Mouse (Mus musculus): ENCODE data around the gene Hist1h2br. TPM values are rescaled to one million over a fixed set of nuclear protein-coding genes. Genes with fewer than 3 reads are reported as not detected.
"Not testable (repeated sequence)": the region's sequence is repeated elsewhere in the genome, so short reads cannot be mapped to it uniquely, and the experiment has no call there.

The Hist1h2br gene
- total RNA-seq, 4 experiments from 2014 or later = 63.3 to 78.8 (median 69.1) TPM

DNA sequence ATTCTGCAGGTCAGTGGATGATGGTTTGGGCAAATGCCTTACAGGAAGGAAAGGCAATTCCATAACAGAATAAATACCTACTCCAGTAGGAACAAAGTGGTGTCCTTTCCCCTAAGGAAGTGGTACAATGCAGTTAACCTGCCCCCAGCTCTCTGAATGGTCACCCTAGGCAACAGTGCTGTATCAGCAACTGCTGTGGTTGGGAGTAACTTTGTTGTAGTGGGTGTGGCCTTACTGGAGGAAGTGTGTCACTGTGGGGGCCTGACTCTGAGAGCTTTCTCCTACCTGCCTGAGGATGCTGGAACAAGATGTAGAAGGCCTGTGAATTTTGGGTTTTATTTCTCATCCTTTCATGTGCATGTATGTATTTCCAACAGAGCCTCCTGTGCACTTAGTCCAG is 12.8 kb downstream of the Hist1h2br start:
- DNase-seq = not testable (repeated sequence)

DNA sequence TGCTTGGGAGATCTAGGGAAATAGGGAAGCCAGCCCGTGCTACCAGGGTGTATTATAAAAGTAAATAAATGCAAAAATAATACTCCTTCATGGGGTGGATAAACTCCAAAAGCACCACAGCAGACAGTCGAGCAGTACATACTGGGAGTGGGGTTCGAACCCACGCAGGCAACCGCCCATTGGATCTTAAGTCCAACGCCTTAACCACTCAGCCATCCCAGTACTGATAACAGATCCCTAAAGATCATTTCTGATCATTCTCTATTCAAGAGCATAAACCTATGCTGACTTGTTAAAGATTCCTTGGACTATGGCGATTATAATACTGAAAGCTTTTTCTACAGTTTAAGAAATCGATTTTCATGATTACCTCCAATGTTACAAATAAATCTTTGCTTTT is 14.3 kb downstream of the Hist1h2br start:
- DNase-seq = no peak

DNA sequence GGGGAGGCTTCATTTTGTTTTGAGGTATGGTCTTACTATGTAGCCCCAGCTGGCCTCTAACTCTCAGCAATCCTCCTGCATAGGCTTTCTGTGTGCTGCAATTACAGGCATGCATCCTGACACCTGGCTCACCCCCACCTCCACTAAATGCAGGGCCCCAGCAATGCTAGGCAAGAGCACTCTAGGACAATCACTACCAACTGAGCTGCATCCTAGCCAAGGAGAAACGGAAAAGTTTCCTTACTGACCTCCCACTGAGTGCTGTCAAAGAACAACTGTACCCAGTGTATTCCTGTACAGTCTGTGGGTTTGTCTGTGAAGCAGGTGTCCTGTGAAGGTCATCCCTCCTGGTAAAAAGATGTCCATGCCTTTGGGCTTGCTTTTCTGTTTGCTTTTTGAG is 17.2 kb downstream of the Hist1h2br start:
- not testable (repeated sequence) for DNase-seq

DNA sequence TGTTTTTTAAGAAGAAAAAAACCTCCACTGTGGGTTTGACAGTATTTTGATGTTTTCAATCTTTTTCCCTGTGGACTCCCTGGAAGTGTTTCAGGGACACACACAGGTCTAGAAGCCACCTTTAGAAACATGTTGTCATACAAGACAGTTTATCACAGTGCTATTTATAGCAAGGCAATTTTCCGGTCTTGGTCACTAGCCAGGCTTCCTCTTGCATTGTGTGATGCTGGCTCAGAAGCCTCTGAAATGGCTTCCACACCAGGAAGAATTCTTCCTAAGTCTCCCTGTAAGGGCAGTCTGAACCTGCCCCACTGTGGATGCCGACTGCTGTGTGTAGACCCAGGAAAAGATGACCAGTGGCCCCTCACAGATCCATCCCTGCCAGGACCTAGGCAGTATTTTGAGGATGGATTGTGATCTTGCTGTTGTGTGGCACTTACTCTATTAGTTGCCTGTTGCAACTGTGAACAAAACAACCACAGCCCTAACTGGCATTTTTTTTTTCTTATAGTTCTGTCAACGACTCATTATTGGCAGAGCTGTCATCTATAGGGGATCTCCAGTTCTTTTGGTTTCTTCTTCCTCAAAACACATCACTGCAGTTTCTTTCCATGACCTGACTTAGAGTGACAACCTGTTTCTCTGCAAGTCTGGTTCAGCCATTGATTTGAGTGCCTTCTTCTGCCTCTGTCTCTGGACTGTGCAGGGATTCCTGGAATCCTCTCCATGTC is 18.8 kb downstream of the Hist1h2br start:
- DNase-seq = no peak

DNA sequence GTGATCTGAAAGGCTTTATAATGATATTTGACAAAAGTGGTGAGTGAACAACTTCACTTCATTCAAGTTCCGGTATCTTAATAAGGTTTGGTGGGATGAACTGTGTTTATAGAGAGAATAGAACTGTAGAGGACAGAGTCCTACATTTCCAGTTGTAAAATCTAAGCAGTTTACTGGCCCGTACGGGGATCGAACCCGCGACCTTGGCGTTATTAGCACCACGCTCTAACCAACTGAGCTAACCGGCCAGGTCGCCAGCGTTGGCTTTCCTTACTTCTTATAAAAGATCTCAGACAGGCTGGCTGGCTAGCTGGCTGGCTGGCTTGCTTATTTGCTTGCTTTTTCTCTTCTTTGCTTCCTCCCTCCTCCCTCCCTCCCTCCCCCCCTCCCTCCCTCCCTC is 21.6 kb downstream of the Hist1h2br start:
- DNase-seq = peak; percentile 74

DNA sequence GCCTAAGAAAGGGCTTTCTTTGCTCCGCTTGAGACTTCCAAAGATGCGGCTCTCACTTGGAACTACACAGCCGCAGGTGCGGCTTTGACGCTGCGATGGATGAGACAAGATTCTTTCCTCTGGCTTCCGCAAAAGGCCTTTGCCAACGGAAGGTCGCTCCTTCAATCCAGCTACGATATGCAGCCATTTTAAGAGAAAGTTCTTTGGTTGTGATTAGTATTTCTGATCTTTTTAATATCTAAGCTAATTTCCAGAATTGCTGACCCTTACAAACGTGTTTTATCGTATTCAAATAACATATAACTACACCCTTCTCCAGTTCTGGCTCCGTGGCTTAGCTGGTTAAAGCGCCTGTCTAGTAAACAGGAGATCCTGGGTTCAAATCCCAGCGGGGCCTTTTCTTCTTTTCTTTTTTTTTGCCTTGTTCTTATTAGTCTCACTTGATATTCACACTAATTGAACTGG is 22.2 kb downstream of the Hist1h2br start:
- no peak for DNase-seq

DNA sequence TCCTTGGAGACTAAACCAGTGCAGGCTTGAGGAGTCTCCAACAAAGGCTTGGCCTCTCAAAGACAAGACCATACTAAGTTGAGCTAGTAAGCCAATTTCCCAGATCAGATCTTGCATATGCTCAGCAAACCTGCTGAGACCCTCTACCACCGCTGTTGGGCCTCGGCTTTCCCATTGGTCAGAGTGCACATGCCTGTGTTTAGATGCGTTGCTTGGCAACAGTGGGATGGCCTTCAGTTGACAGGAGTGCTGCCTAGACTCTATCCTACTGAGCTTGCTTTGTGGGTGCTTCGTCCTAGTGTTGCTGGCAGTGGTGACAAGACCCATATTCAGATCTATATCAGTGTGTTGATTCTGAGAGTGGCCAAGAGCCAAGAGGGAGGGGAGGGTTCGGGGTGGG is 28.1 kb downstream of the Hist1h2br start:
- no peak for DNase-seq

DNA sequence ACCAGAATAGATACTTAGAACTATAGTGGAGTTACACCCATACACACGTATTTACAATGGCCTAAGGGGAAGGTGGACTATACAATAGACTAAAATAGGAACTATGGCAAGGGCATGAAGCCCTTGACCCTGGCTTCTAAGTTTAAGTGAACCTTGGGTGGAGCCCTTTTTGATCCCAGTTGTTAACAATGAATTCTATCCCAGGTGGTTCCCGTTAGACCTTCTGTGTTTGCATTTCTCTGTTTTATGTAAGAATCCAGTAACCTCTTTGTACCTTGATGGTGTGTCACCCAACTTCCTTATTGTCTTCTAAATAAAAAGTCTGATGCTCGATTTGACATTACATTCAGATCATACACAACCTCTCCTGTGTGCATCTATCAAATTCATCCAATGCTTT is 32.0 kb downstream of the Hist1h2br start:
- DNase-seq = not testable (repeated sequence)

DNA sequence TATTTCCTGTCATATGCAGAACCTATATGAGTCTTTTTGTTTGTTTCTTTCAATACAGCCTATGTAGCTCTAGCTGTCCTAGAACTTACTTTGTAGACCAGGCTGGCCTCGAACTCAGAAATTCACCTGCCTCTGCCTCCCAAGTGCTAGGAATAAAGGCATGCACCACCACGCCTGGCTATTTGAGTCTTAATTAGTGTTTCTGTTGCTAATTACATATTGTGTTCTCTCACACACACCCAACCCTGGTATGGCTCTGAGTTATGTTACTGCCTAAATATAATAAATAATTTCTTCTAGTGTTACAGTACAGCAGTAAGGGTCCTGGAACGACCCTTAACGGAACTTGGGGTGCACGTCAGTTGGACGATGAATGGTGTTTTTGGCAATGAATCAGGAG is 47.2 kb downstream of the Hist1h2br start:
- no peak for DNase-seq

DNA sequence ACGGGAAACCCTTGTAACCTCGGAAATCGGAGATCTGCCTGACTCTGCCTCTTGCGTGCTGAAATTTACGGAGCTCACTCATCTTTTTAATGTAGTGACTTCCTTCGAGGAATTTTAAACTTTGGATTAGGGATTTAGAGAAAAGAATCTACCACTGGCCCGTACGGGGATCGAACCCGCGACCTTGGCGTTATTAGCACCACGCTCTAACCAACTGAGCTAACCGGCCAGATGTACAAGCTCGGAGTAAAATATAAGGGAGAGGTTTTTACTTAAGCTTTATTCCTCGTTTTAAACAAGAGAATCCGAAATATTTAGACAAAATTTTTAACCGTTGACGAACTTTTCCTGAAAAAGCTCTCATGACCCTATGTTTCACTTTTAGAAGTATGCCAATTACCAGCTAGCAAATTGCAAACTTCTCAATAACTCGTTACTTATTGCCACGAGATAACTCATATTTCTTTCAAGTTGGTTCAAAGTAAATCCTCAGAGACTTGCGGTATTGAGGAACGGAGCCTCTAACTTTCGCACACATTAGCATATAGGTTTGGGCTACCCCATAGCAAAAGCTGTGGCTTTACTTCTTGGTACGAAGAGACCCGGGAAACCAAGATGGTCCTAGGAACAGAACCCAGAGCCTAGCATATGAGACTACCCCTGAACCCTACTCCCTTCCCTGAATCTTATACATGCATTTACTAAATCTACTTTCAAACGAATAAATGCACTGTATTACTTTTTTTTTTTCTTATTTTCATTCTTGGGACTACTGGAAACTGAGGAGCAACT is 48.5 kb downstream of the Hist1h2br start:
- no peak for DNase-seq

DNA sequence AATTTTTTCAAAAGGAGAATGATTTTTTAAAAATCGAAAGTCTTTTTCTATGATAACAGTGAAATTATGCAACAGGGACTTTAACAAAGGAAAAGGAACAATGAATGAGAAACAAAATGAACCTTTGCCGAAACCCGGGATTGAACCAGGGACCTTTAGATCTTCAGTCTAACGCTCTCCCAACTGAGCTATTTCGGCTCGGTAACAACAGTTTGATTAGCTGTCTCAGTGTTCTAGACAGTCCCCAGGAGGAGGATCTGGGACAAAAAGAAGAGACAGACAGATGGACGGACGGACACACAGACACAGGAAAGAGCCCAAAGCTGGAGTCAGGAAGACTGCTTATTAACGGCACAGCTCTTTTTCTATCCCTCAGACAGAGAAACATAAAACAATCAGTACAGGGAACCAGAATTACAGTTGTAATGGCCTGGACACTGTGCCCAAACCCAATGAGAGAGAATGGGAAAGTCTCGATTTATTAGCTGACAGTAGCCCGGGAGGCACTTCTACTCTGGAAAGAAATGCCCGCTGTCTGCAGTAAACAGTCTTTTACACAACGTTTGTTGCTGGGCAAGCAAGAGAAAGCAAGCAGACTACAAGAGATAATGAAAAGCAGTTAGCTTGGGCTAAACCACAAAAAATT is 49.3 kb downstream of the Hist1h2br start:
- DNase-seq = peak; percentile 13

DNA sequence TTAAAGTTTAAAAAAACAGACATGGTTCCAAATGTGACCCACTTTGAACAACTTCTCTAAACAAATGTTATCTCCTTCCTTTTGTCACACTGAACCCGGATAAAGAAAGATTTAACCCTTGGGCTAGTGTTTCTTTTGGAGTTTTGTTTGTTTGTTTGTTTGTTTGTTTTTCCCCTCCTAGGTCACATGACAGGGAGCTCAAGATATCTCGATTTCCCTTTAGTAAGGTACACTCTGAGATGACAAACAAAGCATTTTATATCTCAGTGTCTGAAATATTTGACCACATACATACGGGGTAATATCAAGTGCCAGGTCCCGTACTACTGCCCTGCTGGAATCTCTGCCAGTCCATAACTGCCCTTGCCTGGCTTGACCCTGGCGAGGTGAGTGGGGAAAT is 49.9 kb downstream of the Hist1h2br start:
- DNase-seq = no peak

DNA sequence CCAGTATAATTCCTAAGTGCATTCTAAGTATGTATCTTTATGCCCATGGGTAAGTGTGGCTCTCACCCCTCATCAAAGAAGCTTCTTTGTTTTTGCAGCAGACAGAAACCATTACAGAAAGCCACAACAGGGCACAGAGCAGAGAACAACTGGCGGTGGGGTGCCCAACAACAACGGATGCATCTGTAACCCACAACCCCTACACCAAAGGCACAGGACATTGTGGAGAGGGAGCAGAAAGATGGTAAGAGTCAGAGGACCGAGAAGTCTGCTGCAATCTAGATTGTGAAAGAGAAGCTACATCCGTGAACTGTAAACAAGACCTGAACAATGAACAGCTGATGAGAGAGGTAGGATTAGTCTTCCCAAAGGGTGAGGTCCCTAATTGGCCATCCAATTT is 51.0 kb downstream of the Hist1h2br start:
- no peak for DNase-seq

Small RNAs within 50 kb of the gene (microRNA-seq; reads per million reads assigned to microRNA genes)
- gene Gm19658 (0 reads per million in 2 experiments), gene Gm44346 (0 reads per million in 2 experiments), gene Gm44466 (0 reads per million in 2 experiments)

Other genes starting within 250 kb of the Hist1h2br start
- gene Olfr1362, start 219.7 kb upstream of the Hist1h2br start, total RNA-seq (2022) = not detected
- gene Olfr11, start 191.2 kb upstream of the Hist1h2br start, total RNA-seq (2022) = not detected
- not detected for gene Olfr1361, start 170.4 kb upstream of the Hist1h2br start, total RNA-seq (2022)
- gene Olfr1360, start 156.3 kb upstream of the Hist1h2br start, total RNA-seq (2022) = not detected
- not detected for gene Olfr1359, start 135.6 kb upstream of the Hist1h2br start, total RNA-seq (2022)
- gene Hist1h2bl, start 117.6 kb upstream of the Hist1h2br start, total RNA-seq (2022) = 10 to 100 TPM; 19.0 to 38.1 (median 29.8) TPM
- 1 to 10 TPM; 2.1 to 9.9 (median 7.2) TPM for gene Hist1h2ai, start 117.3 kb upstream of the Hist1h2br start, total RNA-seq (2022)
- 10 to 100 TPM; 23.6 to 39.6 (median 35.8) TPM for gene Hist1h3h, start 116.1 kb upstream of the Hist1h2br start, total RNA-seq (2022)
- gene Hist1h2bm, start 111.7 kb upstream of the Hist1h2br start, total RNA-seq (2022) = 1 to 10 TPM; 3.7 to 7.9 (median 5.3) TPM
- gene Hist1h4j, start 98.7 kb upstream of the Hist1h2br start, total RNA-seq (2022) = 10 to 100 TPM in 3 of 4 experiments, 1 to 10 TPM in 1; 7.2 to 11.3 (median 10.4) TPM
- 100 to 1,000 TPM in 3 of 4 experiments, 10 to 100 TPM in 1; 68.3 to 123 (median 109) TPM for gene Hist1h4k, start 83.2 kb upstream of the Hist1h2br start, total RNA-seq (2022)
- gene Hist1h2ak, start 79.9 kb upstream of the Hist1h2br start, total RNA-seq (2022) = 10 to 100 TPM in 1 of 4 experiments, 1 to 10 TPM in 3; 6.2 to 10.4 (median 7.6) TPM
- gene Hist1h2bn, start 79.6 kb upstream of the Hist1h2br start, total RNA-seq (2022) = 10 to 100 TPM; 10.1 to 17.6 (median 15.3) TPM
- gene Hist1h1b, start 53.1 kb upstream of the Hist1h2br start, total RNA-seq (2022) = 10 to 100 TPM; 13.2 to 18.9 (median 15.8) TPM
- gene Hist1h3i, start 50.4 kb upstream of the Hist1h2br start, total RNA-seq (2022) = 10 to 100 TPM; 45.2 to 52.5 (median 48.0) TPM
- 1 to 10 TPM in 2 of 4 experiments, not detected in 2; 2.7 to 7.2 TPM for gene Hist1h2an, start 46.5 kb upstream of the Hist1h2br start, total RNA-seq (2022)
- gene Hist1h2bp, start 46.3 kb upstream of the Hist1h2br start, total RNA-seq (2022) = 10 to 100 TPM in 1 of 4 experiments, 1 to 10 TPM in 3; 6.0 to 15.5 (median 8.6) TPM
- 10 to 100 TPM; 62.2 to 78.1 (median 68.0) TPM for gene Hist1h2bq, start 23.5 kb upstream of the Hist1h2br start, total RNA-seq (2022)
- 10 to 100 TPM in 3 of 4 experiments, 1 to 10 TPM in 1; 6.1 to 36.2 (median 24.9) TPM for gene Hist1h2ao, start 23.3 kb upstream of the Hist1h2br start, total RNA-seq (2022)
- gene Hist1h4m, start 22.0 kb upstream of the Hist1h2br start, total RNA-seq (2022) = 100 to 1,000 TPM; 110 to 175 (median 150) TPM
- gene Hist1h4n, start 1.5 kb upstream of the Hist1h2br start, total RNA-seq (2022) = 100 to 1,000 TPM in 2 of 4 experiments, 10 to 100 TPM in 2; 56.8 to 227 (median 113) TPM
- 10 to 100 TPM; 19.8 to 45.6 (median 32.3) TPM for gene Hist1h2ap, start 236 bp upstream of the Hist1h2br start, total RNA-seq (2022)
- gene Zfp184, start 111.4 kb downstream of the Hist1h2br start, total RNA-seq (2022) = 1 to 10 TPM; 1.5 to 6.2 (median 3.6) TPM
- not detected for gene Pom121l2, start 147.5 kb downstream of the Hist1h2br start, total RNA-seq (2022)
- gene Prss16, start 176.0 kb downstream of the Hist1h2br start, total RNA-seq (2022) = under 1 TPM in 2 of 4 experiments, not detected in 2; 0.63 to 0.70 TPM
- 10 to 100 TPM in 2 of 4 experiments, 1 to 10 TPM in 1, not detected in 1; 6.0 to 18.5 (median 12.6) TPM for gene Hist1h2ah, start 201.8 kb downstream of the Hist1h2br start, total RNA-seq (2022)
- 10 to 100 TPM; 22.5 to 31.6 (median 25.4) TPM for gene Hist1h2bk, start 202.1 kb downstream of the Hist1h2br start, total RNA-seq (2022)
- gene Hist1h4i, start 207.6 kb downstream of the Hist1h2br start, total RNA-seq (2022) = 10 to 100 TPM; 42.6 to 80.0 (median 56.7) TPM
- gene Hist1h2ag, start 209.2 kb downstream of the Hist1h2br start, total RNA-seq (2022) = 10 to 100 TPM in 3 of 4 experiments, 1 to 10 TPM in 1; 8.7 to 18.8 (median 13.1) TPM
- gene Hist1h2bj, start 209.5 kb downstream of the Hist1h2br start, total RNA-seq (2022) = 10 to 100 TPM; 14.2 to 31.0 (median 21.9) TPM

Measured in adrenal gland, adult 8-10 months (tissue).